Mouse (Mus musculus) ES-CJ7 (cell line): ENCODE measurements around the gene Cacna1c.

Source experiments
- DNase-seq: peaks from one replicate; pipeline ENCODE4 v3.0.0; 2011; ENCODE audit warnings: low read depth, low spot score

The Cacna1c gene

DNA sequence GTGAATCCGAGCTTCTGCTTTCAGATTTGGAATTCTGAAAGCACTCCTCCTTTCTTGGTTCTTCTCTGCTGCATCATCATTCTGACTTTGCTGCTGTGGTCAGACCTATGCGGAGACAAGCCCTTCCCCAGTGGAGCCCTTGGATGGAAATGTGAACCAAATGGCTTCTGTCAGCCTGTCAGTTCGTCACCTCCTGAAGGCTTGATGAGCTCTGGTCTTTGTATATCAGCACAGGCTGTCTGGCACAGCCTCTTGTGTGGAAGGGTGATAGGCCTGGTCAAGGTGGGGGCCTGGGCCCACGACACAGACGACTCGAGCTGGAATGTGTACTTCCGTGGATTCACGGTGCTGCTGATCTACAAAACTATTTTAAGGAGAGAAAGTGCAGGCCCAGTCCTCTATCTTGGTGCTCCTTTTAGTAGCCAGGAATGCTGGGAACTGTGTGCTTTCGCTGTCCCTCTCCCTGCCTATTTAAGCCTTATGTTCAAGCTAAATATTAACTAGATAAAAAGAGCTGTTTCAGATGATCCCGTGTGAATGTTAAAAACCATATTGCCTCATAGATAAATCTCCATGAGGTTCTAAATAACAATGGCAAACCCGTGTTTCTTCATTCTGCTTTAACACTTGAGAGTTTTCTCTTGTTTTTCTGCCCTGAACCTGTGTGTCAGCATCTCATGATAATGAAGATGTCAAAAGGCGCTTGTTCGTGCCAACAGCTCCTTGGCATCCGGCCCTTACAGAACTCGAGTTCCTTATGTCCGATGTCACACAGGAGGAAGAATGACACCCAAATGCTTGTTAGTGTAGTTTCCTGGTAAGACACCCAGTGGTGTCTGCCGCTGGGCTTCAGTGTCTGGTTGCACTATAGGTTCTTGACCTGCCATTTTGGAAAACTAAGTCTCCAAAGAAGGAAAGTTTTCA, at the start of gene Cacna1c:
Gene Cacna1c (minus strand): TSS at position 37 of the 924 bp plus-strand sequence.
- no peak for DNase-seq

DNA sequence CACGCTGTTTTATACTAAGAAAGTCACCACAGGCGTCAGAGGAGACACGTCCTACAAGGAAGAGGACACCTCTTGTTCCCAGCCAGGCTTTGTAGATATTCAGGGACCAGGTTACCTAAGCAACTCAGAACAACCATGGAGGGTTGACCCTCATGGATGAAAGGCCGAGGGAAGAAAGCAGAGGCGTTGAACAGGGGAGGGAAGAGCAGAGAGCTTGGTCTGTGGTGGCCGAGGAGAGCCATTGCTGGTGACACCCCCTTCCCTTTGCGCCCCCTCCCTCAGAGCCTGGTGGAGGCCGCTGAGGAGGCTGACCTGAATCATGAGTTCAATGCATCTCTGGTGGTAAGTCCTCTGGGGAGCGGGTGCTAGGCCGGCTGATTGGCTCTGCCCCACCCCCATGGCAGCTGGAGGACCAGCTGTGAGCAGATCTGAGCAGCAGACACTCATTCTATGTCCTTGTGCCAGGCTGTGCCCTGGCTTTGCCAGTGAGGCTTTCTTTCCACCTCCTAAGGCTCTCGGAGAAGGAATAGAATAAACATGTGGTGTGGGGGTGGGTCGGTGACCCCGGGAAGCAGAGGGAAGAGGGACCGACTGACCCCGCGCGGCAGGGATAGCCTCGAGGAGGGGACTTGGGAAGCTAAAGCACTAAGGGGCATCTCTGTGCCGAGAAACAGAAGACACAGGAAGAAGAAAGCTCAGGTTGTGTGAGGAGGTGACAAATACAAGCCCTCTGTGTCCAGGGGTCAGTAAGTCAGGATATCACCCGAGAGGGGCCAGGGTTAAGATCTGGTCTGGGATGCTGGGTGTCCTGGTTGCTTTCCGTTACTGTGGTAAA, 44.9 kb upstream of the Cacna1c start:
- DNase-seq, result no peak

GRCm38 (mm10) chr6:119240256-119240655, 44.0 kb upstream of the Cacna1c start:
- DNase-seq, result no peak

- DNase-seq, result no peak
Observed at GRCm38 (mm10) chr6:119239341-119240005, 43.3 kb upstream of the Cacna1c start.

DNA sequence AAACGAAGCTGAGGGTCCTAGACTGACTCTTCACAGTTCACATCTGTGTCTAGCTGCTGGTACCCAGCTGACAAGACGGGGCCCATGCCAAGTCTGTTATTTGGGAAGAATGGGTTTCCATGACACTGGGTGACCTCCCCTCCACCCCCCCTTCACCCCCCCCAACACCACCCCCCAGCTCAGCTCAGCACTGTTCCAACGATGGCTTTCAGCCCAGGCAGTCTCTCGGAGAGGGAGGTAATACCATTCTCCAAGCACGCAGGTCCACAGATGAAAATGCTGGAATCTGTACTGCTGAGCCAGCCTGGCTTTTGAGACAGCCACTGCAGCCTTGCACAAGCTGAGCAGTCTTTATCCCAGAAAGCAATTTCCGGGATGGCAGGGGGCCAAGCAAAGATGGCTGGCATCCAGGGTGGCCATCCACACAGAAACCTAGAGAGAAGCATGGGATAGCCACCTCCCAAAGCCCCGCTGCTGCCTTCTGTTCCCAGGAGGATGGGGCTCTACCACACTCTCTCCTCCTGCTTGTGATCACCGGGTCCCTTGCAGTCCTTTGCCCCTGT, 41.3 kb upstream of the Cacna1c start:
- DNase-seq, result no peak

GRCm38 (mm10) chr6:119236241-119236640, 40.0 kb upstream of the Cacna1c start, which contains the start of gene Cacna2d4:
TSS of gene Cacna2d4 (plus strand) at chr6:119236526.
- DNase-seq, result no peak

- no peak for DNase-seq
Observed at GRCm38 (mm10) chr6:119235441-119235840, 39.2 kb upstream of the Cacna1c start.

DNA sequence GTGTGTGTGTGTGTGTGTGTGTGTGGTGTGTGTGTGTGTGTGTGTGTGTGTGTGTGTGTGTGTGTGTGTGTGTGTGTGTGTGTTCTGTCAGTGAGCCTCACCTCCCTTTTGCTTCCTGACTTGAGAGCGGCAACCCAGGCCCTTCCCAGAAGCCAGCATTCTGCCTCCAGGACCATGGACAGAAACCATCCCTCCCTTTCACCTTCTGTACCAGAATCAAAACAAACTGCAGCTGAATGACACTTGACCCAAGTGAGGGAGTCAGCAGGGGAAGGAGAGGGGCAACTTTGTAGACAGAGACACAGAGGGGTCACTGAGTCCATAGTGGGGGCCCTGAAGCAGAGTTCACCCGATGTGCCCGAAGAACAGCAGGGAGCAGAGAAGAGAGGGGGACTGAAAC, 36.8 kb upstream of the Cacna1c start:
- DNase-seq, result peak; percentile 40

DNA sequence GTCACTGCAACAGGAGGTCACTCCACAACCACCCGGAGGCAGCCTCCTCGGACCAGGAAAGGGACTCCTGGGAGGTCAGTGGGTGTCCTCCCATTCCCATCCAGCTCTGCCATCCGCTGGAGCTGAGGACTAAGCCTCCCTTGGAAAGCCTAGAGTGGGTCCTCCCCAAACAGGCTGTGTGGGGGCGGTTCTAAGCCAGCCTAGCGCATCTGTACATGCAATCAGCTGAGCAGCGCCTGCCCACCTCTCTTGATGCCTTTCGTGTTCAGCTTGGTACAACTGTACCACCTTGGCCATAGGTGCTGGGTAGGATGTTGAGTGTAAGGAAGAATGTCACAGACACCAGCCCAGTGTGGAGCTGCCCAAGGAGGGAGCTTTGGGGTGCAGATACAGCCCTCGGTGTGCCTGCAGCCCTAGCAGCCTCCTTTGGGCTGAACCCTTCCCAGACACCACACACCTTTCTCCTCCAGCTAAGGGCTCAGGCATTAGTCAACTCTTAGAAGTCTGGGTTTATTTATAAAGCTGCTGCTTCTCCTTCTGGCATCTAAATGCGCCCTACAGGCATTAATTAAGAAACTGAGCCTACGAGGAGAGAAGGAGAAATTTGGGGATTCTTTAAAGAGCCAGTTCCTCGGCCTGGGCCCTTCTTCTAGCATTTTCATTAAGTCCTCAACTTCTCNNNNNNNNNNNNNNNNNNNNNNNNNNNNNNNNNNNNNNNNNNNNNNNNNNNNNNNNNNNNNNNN, 32.8 kb upstream of the Cacna1c start:
- no peak for DNase-seq

DNA sequence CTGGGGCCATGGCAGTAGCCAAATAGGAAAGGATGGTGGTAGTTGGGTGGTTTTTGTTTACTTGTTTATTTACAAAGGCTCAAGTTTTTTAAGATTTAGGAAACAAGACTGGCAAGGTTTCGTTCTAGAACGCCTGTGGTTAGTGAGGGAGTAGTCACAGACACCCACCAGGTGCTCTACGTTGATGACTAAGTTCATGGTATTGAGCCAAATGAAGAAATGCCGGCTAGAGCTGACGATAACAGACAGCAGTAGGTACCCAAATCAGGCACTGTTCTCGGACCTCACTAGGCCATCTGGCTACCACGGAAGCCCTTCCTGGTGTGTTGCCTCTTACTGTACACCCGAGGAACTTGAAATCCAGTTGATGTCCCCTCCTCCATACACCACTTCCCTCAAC, 30.8 kb upstream of the Cacna1c start:
- no peak for DNase-seq

DNA sequence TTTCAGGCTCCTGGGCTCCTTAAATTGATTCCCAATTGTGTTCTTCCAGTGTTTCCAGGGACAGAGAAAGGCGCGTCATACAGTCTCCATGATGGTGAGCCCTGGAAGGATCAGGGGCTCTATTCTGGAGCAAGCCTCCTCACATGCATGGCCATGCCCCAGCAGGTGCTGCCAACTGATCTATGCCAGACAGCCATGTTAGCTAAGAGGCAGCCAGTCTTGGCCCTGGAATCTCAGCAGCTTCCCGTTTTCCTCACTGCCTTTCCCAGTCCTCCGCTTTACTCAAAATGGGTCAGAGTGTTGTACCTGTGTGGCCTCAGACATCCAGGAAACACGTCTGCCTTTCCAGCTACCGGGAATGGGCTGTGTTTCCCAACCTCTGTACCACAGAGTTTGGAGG, 29.5 kb upstream of the Cacna1c start:
- no peak for DNase-seq

DNA sequence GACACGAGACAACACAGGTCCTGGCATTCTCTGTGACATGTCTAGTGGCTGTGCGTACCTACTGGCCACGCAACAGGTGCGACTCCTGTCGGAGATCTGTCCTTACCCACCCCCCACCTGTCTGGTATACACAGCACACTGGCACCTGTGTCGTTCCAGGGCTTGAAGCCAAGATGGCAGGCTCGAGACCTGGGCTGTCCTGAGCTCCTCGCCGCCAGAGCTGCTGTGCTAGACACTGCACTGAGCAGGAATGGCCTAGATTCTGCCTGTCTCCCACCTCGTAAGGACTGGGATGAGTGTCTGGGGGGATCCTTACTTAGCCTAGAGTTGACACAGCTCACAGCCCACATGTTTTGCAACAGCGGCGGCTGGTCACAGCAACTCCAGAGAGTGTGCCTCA, 29.0 kb upstream of the Cacna1c start:
- no peak for DNase-seq

DNA sequence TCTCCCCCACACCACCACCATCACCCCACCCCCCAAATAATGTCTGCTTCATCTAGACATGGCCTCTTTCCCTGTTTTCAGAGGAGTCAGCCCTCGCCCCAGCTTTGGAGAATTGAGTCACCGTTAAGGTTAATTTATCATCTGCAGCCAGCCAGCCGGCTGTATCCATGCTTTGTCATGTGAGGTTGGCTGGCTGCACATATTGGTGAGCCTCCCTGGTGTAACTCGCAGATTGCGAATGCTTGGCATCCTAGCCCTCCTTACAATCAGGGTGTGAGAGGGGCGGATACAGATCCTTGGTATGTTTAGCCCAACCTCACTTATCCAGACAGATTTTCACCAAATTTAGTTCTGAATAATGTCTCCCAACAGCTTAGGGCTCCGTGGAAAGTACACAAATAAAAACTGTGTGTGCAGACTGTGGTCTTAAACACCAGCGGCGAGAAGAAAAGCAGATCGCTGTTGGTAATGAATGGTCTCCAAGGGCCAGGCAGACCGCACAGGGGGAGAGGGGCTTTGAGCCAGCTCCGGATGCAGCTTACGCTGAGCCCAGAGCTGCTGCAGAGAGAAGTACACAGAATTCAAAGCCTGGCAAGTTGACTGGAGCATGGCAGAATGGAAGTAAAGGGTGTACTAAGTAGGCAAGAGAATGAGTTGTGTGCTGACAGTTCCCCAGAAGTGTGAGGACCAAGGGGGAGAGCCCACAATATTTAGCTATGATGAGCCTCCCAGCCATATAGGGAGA, 28.4 kb upstream of the Cacna1c start:
- no peak for DNase-seq

DNA sequence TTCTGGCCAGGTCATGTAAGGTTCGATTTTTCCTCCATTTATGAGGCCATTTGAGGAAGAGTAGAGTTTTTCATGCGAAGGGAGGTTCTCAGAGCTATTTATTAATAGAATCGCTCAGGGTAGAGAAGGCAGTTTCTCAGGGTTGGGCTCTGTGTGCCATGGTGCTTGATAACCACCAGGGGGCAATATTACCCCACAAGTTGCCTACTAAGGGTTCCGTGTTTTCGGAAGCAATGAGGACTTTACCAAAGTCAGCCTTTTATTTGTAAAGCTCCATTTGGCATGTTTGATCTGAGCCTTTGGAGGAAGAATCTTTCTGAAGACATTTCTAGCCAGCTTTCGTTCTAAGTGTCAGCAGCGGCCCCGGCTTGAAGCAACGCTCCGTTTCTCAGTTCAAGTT, 24.1 kb upstream of the Cacna1c start:
- DNase-seq, result peak; percentile 64

- no peak for DNase-seq
Observed at GRCm38 (mm10) chr6:119219237-119219870, 23.1 kb upstream of the Cacna1c start.

GRCm38 (mm10) chr6:119218591-119218990, 22.4 kb upstream of the Cacna1c start:
- no peak for DNase-seq

DNA sequence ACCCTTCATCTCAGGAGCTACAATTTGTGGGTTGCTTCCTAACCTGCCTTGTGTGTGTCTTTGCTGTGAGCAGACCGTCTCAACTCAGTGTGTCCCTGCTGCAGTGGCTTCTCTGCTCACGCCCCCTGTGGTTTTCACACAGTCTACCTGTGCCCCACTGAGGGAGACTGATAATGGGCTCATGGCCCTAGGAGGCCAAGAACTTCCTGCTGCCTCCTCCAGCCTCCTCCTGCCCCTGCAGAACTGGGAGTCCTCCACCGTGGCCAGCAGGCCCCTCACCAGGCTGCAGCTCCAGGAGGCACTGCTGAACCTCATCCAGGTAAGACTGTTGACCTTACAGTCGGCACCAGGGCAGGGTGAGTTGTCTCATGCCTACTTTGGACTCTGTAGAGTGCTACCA, 21.4 kb upstream of the Cacna1c start:
- DNase-seq, result no peak

GRCm38 (mm10) chr6:119215040-119215613, 18.9 kb upstream of the Cacna1c start:
- DNase-seq, result no peak

DNA sequence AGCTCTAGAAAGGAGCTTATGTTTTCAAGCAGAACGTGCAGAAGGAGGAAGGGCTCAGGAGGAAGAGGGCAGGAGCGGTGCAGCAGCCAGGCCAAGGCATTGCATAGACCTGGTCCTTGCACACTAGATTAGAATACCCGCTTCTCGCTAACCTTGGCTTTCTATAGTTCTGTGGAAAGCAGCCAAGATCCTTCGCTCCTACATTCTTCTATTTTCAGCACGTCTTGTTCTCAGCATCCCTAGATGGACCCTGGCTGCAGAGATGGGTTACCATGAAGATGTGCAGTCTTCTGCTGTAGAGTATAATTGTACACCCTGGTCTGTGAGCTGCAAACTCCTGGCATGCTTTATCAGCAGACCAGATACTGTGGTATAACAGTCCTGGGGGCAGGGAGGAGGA, 18.0 kb upstream of the Cacna1c start:
- no peak for DNase-seq
